Mouse (Mus musculus): Measurements from ENCODE around the gene Noto. TPM values are rescaled to one million over a fixed set of nuclear protein-coding genes. Genes with fewer than 3 reads are reported as not detected.

The Noto gene
- polyA plus RNA-seq (2012; rRNA removed): 0.22 TPM in 1 of 2 replicates, not detected in the other

- no peaks in the 10 kb centered on the region for H3K36me3 ChIP-seq (ENCODE audit: control insufficient read depth, insufficient read depth, low read length)
- no peak for DNase-seq
- no peak within 1 kb of the TSS for H3K4me3 ChIP-seq (ENCODE audit: control insufficient read depth, insufficient read depth, low read length)
- H3K27ac ChIP-seq (ENCODE audit: control insufficient read depth, insufficient read depth, low read length): no peak within 1 kb of the TSS
- WGBS: 54% methylated on average over 28 of the region's 28 CpGs
- H3K27me3 ChIP-seq (ENCODE audit: control insufficient read depth, insufficient read depth, low read length): no peaks in the 10 kb centered on the region; the same call in 1 of the 2 replicates
- no peak for TF ChIP-seq POLR2A (IDR thresholded peaks at IDR 0.05; ENCODE audit: control insufficient read depth, extremely low read depth, insufficient read depth, low read length, poor library complexity)
- TF ChIP-seq CTCF (IDR thresholded peaks at IDR 0.05; ENCODE audit: borderline replicate concordance, control insufficient read depth, extremely low read depth, insufficient read depth, low read length, poor library complexity): no peak
- H3K4me1 ChIP-seq (replicated peaks; ENCODE audit: control insufficient read depth, insufficient read depth, low read length): no peaks in the 10 kb centered on the region
These were observed at the start of gene Noto for GRCm38 (mm10) chr6:85423836-85424379. Noto (plus strand) TSS chr6:85423886.

- TF ChIP-seq POLR2A (IDR thresholded peaks at IDR 0.05; ENCODE audit: control insufficient read depth, extremely low read depth, insufficient read depth, low read length, poor library complexity): no peak
- TF ChIP-seq CTCF (IDR thresholded peaks at IDR 0.05; ENCODE audit: borderline replicate concordance, control insufficient read depth, extremely low read depth, insufficient read depth, low read length, poor library complexity): no peak
- no peaks in the 10 kb centered on the region for H3K27me3 ChIP-seq (ENCODE audit: control insufficient read depth, insufficient read depth, low read length)
- peaks cover 9% of the 10 kb centered on the region for H3K4me1 ChIP-seq (replicated peaks; ENCODE audit: control insufficient read depth, insufficient read depth, low read length)
- 3% methylated on average over 80 of the region's 80 CpGs for WGBS
- DNase-seq: no peak
- H3K4me3 ChIP-seq (ENCODE audit: control insufficient read depth, insufficient read depth, low read length): peak within 1 kb of the TSS; percentile 70
- H3K27ac ChIP-seq (ENCODE audit: control insufficient read depth, insufficient read depth, low read length): no peak within 1 kb of the TSS
- H3K36me3 ChIP-seq (ENCODE audit: control insufficient read depth, insufficient read depth, low read length): no peaks in the 10 kb centered on the region
These were observed 49.5 kb upstream of the Noto start, which contains the start of gene Rab11fip5 for GRCm38 (mm10) chr6:85373951-85374733. Rab11fip5 (minus strand) TSS chr6:85374634.

DNA sequence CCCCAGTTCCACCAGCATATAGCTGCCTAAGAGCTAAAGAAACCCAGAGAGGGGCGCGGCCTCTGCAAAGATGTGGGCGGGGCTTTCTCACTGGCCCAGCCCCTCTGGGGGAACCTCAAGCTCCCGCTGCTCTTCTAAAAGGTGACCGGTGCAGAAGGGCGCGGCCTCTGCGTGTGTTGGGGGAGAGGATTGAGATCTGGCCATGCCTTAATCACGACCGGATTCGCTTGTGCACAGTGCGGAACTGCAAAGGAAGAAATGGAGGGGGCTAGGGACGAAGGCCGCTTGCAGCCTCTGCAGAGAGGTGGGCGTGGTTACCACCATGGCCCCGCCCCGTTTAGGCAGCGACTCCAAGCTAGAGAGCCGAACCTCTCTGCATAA lies 49.0 kb upstream of the Noto start:
- H3K27me3 ChIP-seq (ENCODE audit: control insufficient read depth, insufficient read depth, low read length): no peaks in the 10 kb centered on the region
- no peaks in the 10 kb centered on the region for H3K36me3 ChIP-seq (ENCODE audit: control insufficient read depth, insufficient read depth, low read length)
- no peak overlapping the region for H3K27ac ChIP-seq (ENCODE audit: control insufficient read depth, insufficient read depth, low read length)

GRCm38 (mm10) chr6:85377066-85377734 lies 46.5 kb upstream of the Noto start:
- DNase-seq: no peak
- Histone ChIP-seq H3K4me1 (replicated peaks; ENCODE audit: control insufficient read depth, insufficient read depth, low read length) (peaks cover 20% of the 10 kb centered on the region), H3K27ac (ENCODE audit: control insufficient read depth, insufficient read depth, low read length) (no peak overlapping the region), H3K4me3 (ENCODE audit: control insufficient read depth, insufficient read depth, low read length) (no peak overlapping the region), H3K27me3 (ENCODE audit: control insufficient read depth, insufficient read depth, low read length) (no peaks in the 10 kb centered on the region), H3K36me3 (ENCODE audit: control insufficient read depth, insufficient read depth, low read length) (no peaks in the 10 kb centered on the region)
- TF ChIP-seq POLR2A (IDR thresholded peaks at IDR 0.05; ENCODE audit: control insufficient read depth, extremely low read depth, insufficient read depth, low read length, poor library complexity) (no peak), CTCF (IDR thresholded peaks at IDR 0.05; ENCODE audit: borderline replicate concordance, control insufficient read depth, extremely low read depth, insufficient read depth, low read length, poor library complexity) (no peak)
- WGBS: 87% methylated on average over 4 of the region's 4 CpGs

More for the DNA sequence above, 49.0 kb upstream of the Noto start:
- peak; percentile 96 for DNase-seq
- Histone ChIP-seq H3K4me3 (ENCODE audit: control insufficient read depth, insufficient read depth, low read length) (peak overlapping the region; percentile 70), H3K4me1 (replicated peaks; ENCODE audit: control insufficient read depth, insufficient read depth, low read length) (peaks cover 9% of the 10 kb centered on the region)
- under 1% methylated on average over 19 of the region's 19 CpGs for WGBS
- TF ChIP-seq CTCF (IDR thresholded peaks at IDR 0.05; ENCODE audit: borderline replicate concordance, control insufficient read depth, extremely low read depth, insufficient read depth, low read length, poor library complexity) (peak; percentile 62; the same call in 1 of the 2 replicates), POLR2A (IDR thresholded peaks at IDR 0.05; ENCODE audit: control insufficient read depth, extremely low read depth, insufficient read depth, low read length, poor library complexity) (0 out of 2 replicates have a peak, but pooled peaks have one; percentile 37)

DNA sequence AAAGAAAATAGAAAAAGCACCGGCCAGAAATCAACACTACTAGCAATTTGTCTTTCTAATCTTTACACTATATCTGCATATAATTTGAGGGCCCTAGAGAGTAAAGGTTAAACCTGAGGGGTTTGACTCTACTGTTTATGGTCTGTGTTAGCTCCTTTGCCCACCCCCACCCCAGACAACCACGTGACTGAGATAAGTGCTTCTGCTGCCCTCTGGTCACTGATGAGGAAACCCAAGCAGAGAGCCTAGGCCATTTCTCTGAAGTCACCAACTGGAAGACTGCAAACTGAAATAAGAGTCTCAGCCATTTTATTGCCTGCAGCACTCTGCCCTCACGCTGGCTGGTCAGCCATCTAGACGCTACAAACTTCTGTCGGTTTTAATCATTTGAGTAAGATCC lies 45.8 kb upstream of the Noto start:
- no peaks in the 10 kb centered on the region for H3K27me3 ChIP-seq (ENCODE audit: control insufficient read depth, insufficient read depth, low read length)
- no peaks in the 10 kb centered on the region for H3K36me3 ChIP-seq (ENCODE audit: control insufficient read depth, insufficient read depth, low read length)
- WGBS: 91% methylated on average over 5 of the region's 5 CpGs
- no peak overlapping the region for H3K27ac ChIP-seq (ENCODE audit: control insufficient read depth, insufficient read depth, low read length)
- no peak for DNase-seq
- H3K4me3 ChIP-seq (ENCODE audit: control insufficient read depth, insufficient read depth, low read length): no peak overlapping the region
- TF ChIP-seq POLR2A (IDR thresholded peaks at IDR 0.05; ENCODE audit: control insufficient read depth, extremely low read depth, insufficient read depth, low read length, poor library complexity) (no peak), CTCF (IDR thresholded peaks at IDR 0.05; ENCODE audit: borderline replicate concordance, control insufficient read depth, extremely low read depth, insufficient read depth, low read length, poor library complexity) (no peak)
- H3K4me1 ChIP-seq (replicated peaks; ENCODE audit: control insufficient read depth, insufficient read depth, low read length): peaks cover 20% of the 10 kb centered on the region

DNA sequence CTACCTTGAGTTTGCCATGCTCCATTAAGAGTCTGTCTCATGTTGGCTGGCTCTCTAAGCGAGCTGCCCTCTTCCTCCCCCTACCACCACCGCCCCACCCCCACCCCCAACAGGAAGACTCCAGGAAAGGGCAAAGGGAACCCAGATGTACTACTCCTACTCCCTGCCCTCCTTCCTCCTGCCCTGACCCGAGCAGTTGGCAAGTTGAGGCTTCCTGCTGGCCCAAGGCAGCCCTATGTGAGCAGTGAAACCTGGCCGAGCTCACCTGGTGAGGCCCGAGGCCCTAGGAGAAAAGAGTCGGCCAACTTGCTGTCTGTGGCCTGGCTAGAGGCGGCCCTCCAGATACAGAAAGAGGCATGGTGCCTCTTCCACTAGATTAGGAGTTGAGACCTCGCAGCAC lies 45.1 kb upstream of the Noto start:
- 64% methylated on average over 8 of the region's 8 CpGs for WGBS
- H3K4me1 ChIP-seq (replicated peaks; ENCODE audit: control insufficient read depth, insufficient read depth, low read length): peaks cover 20% of the 10 kb centered on the region
- H3K27me3 ChIP-seq (ENCODE audit: control insufficient read depth, insufficient read depth, low read length): no peaks in the 10 kb centered on the region
- H3K4me3 ChIP-seq (ENCODE audit: control insufficient read depth, insufficient read depth, low read length): no peak overlapping the region
- H3K27ac ChIP-seq (ENCODE audit: control insufficient read depth, insufficient read depth, low read length): no peak overlapping the region
- no peak for DNase-seq
- TF ChIP-seq POLR2A (IDR thresholded peaks at IDR 0.05; ENCODE audit: control insufficient read depth, extremely low read depth, insufficient read depth, low read length, poor library complexity) (no peak), CTCF (IDR thresholded peaks at IDR 0.05; ENCODE audit: borderline replicate concordance, control insufficient read depth, extremely low read depth, insufficient read depth, low read length, poor library complexity) (no peak)
- H3K36me3 ChIP-seq (ENCODE audit: control insufficient read depth, insufficient read depth, low read length): no peaks in the 10 kb centered on the region

All from thymus, adult 2 months (tissue).